Mouse (Mus musculus) liver, embryonic 14.5 days (tissue): ENCODE measurements around the gene Phf14.

ENCODE experiments used
- CTCF ChIP-seq: IDR thresholded peaks from 2 replicates; pipeline ENCODE4 v1.5.1; 2016; ENCODE audit warnings: antibody characterized with exemption, low read depth, control low read depth
- EP300 ChIP-seq: IDR thresholded peaks from 2 replicates; pipeline ENCODE4 v1.6.1; 2016; ENCODE audit warnings: antibody characterized with exemption, low read depth

DNA sequence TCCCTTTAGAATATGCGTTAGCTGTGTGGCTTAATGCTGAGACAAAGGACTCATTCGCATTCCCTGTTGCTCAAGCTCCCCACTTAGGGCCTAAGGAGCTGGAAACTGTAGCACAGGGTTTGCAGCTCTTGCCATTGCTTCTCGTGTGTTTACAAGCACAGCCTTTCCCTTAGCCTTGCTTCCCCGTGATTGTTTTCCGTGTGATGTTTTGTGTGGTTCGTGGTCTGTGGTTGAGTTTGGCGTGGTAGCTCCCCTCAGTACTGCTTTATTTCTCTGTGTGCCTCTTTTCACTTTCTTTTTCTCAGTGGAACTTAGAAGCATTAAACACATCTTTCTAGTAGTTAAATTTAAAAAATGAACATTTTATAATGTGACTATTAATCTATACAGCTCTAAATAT, 130.7 kb downstream of the Phf14 start:
- TF ChIP-seq CTCF (no peak), EP300 (no peak)
